9 mouse cellular contexts compared by ENCODE assay signal in genomic region chr3:89268916-89269315, GRCm38 (mm10). TPM values are rescaled to one million over a fixed set of nuclear protein-coding genes. Genes with fewer than 3 reads are reported as not detected.
DNase-seq lines count a peak whose midpoint lies in the region; ATAC-seq and TF ChIP-seq lines count a peak whose summit lies in the region.
"Had no signal": no experiment of that assay in that cellular context is flagged by ENCODE, and none has a peak within 500 bp of the region (broad histone marks: within the 10 kb centered on the region; RNA-seq: fewer than 3 reads in every experiment).

No protein-coding gene starts in this region.

- in situ Hi-C loops in ES-E14 (cut with MboI; ENCODE audit: low sequenced_read_pairs in 2 of 2, unreplicated experiment in 2 of 2), result no loop called here

- no peak for DNase-seq in heart, postnatal 36 days
- no peak for DNase-seq in ES-E14 (ENCODE audit: low read depth, low spot score)
- no peak for DNase-seq in liver, postnatal 0 days
- no peak for DNase-seq in embryo, embryonic 11 days
- no peak for DNase-seq in layer of hippocampus, adult 9-10 months (ENCODE audit: low spot score)
- DNase-seq: adrenal gland, postnatal 36 days; thymus, adult 18-20 months had no signal

- H3K9me3 ChIP-seq in heart, embryonic 16.5 days (replicated peaks; ENCODE audit: control insufficient read depth, low read length), result no peaks in the 10 kb centered on the region
- no peaks in the 10 kb centered on the region for H3K9me3 ChIP-seq in ES-E14 (ENCODE audit: control insufficient read depth, insufficient read depth, low read depth, low read length)
- no peaks in the 10 kb centered on the region for H3K9me3 ChIP-seq in embryonic facial prominence, embryonic 13.5 days
- no peaks in the 10 kb centered on the region for H3K9me3 ChIP-seq in liver, postnatal 0 days (ENCODE audit: low read length)

- H3K4me2 ChIP-seq in heart, embryonic 16.5 days (ENCODE audit: low read depth, low read length), result peak overlapping the region; percentile 82
- peak overlapping the region; percentile 78 for H3K4me2 ChIP-seq in embryonic facial prominence, embryonic 13.5 days
- H3K4me2 ChIP-seq in liver, postnatal 0 days (ENCODE audit: low read depth, low read length), result peak overlapping the region; percentile 75; the same call in 1 of the 2 replicates

- intact Hi-C loops in heart, postnatal 36 days (cut with DNase I), result loop anchor here (10.0 kb wide), 1 partner anchor 576 kb away; no protein-coding TSS in a partner anchor

- WGBS in heart, embryonic 16.5 days, result 71% methylated on average over 8 of the region's 8 CpGs
- WGBS in embryonic facial prominence, embryonic 13.5 days, result 51% methylated on average over 8 of the region's 8 CpGs
- 78% methylated on average over 8 of the region's 8 CpGs for WGBS in liver, postnatal 0 days (ENCODE audit: insufficient replicate concordance)

- no peaks in the 10 kb centered on the region for H3K27me3 ChIP-seq in heart, embryonic 16.5 days (ENCODE audit: control insufficient read depth, insufficient read depth, low read length)
- no peaks in the 10 kb centered on the region for H3K27me3 ChIP-seq in embryonic facial prominence, embryonic 13.5 days
- H3K27me3 ChIP-seq in liver, postnatal 0 days (ENCODE audit: insufficient read depth, low read length), result no peaks in the 10 kb centered on the region

- no peak overlapping the region; the same call in 1 of the 2 replicates for H3K9ac ChIP-seq in heart, embryonic 16.5 days (ENCODE audit: low read length)
- H3K9ac ChIP-seq in ES-E14 (ENCODE audit: insufficient read depth, low read depth, low read length, poor library complexity, severe bottlenecking), result peak overlapping the region; percentile 19; the same call in 1 of the 2 replicates
- peak overlapping the region; percentile 83; the same call in 1 of the 2 replicates for H3K9ac ChIP-seq in embryonic facial prominence, embryonic 13.5 days
- no peak overlapping the region for H3K9ac ChIP-seq in liver, postnatal 0 days (replicated peaks)

- no peak overlapping the region for H3K27ac ChIP-seq in heart, embryonic 16.5 days (ENCODE audit: low read length)
- H3K27ac ChIP-seq in ES-E14 (ENCODE audit: insufficient read depth, low read depth, low read length, poor library complexity, severe bottlenecking), result no peak overlapping the region
- H3K27ac ChIP-seq in embryonic facial prominence, embryonic 13.5 days, result no peak overlapping the region; the same call in 1 of the 2 replicates
- H3K27ac ChIP-seq in liver, postnatal 0 days (ENCODE audit: low read depth), result no peak overlapping the region

- no peak for ATAC-seq in heart, embryonic 16.5 days (replicated peaks; ENCODE audit: extremely low read depth, insufficient read depth, low FRiP score)
- ATAC-seq in embryonic facial prominence, embryonic 13.5 days (ENCODE audit: insufficient number of reproducible peaks, insufficient read depth, low FRiP score, low TSS enrichment, low read depth), result no peak
- no peak for ATAC-seq in liver, postnatal 0 days

- no peak for TF ChIP-seq CTCF in liver, postnatal 0 days (IDR thresholded peaks at IDR 0.05; ENCODE audit: low read depth)

- H3K4me1 ChIP-seq in heart, embryonic 16.5 days (ENCODE audit: control insufficient read depth, insufficient read depth, low read length), result peaks cover 38% of the 10 kb centered on the region
- peaks cover 5 to 16% of the 10 kb centered on the region in 2 experiments; a peak in 3 of 4 replicates for H3K4me1 ChIP-seq in ES-E14 (ENCODE audit: control insufficient read depth in 2 of 2, insufficient read depth in 2 of 2, low read length in 2 of 2, poor library complexity in 1 of 2)
- H3K4me1 ChIP-seq in embryonic facial prominence, embryonic 13.5 days, result peaks cover 43% of the 10 kb centered on the region
- H3K4me1 ChIP-seq in liver, postnatal 0 days (ENCODE audit: insufficient read depth), result peaks cover 20% of the 10 kb centered on the region

- no peak overlapping the region for H3K4me3 ChIP-seq in heart, embryonic 16.5 days (ENCODE audit: low read length)
- peak overlapping the region; percentile 22 to 50; a peak in 2 of 4 replicates for H3K4me3 ChIP-seq in ES-E14 (ENCODE audit: insufficient read depth in 1 of 2, low read depth in 1 of 2, low read length in 2 of 2, poor library complexity in 1 of 2, severe bottlenecking in 1 of 2)
- peak overlapping the region; percentile 59; the same call in 1 of the 2 replicates for H3K4me3 ChIP-seq in embryonic facial prominence, embryonic 13.5 days
- H3K4me3 ChIP-seq in liver, postnatal 0 days (ENCODE audit: low read depth, low read length), result no peak overlapping the region

- peaks cover 9% of the 10 kb centered on the region for H3K36me3 ChIP-seq in heart, embryonic 16.5 days (ENCODE audit: control insufficient read depth, insufficient read depth)
- no peaks in the 10 kb centered on the region for H3K36me3 ChIP-seq in ES-E14 (ENCODE audit: control insufficient read depth, insufficient read depth, low read length, poor library complexity, severe bottlenecking)
- H3K36me3 ChIP-seq in embryonic facial prominence, embryonic 13.5 days, result peaks cover 17% of the 10 kb centered on the region
- H3K36me3 ChIP-seq in liver, postnatal 0 days (replicated peaks; ENCODE audit: insufficient read depth, low read length), result peaks cover 18% of the 10 kb centered on the region

- TF ChIP-seq EP300 in liver, postnatal 0 days (IDR thresholded peaks at IDR 0.05; ENCODE audit: low read depth), result no peak

TF ChIP-seq in ES-E14, 5 proteins besides CTCF, POLR2A, EP300 and RAD21:
- TF ChIP-seq ZNF384 (IDR thresholded peaks at IDR 0.05; ENCODE audit: low read depth, low read length), result no peak
- TF ChIP-seq HCFC1 (IDR thresholded peaks at IDR 0.05; ENCODE audit: borderline replicate concordance, insufficient read depth, low read length), result no peak

RNA-seq across cellular contexts. Expression of gene Slc50a1, which starts 1.5 kb away (rescaled TPM):
- polyA plus RNA-seq in heart, embryonic 16.5 days (2015; fragmentation: Nextera tagmentation; extraction: Ambion mirVana), result 44.8 and 51.1 TPM in 2 replicates
- 10 to 100 TPM; 20.5 to 23.0 TPM for total RNA-seq in heart, postnatal 36 days (2021)
- total RNA-seq in ES-E14 (2012; rRNA removed), result 17.0 and 27.0 TPM in 2 replicates
- 67.4 and 68.6 TPM in 2 replicates for polyA plus RNA-seq in embryonic facial prominence, embryonic 13.5 days (2015; fragmentation: Nextera tagmentation; extraction: Ambion mirVana)
- 18.3 and 19.6 TPM in 2 replicates for polyA plus RNA-seq in liver, postnatal 0 days (2015; fragmentation: Nextera tagmentation; extraction: Ambion mirVana)

RNA-seq across cellular contexts. Expression of gene Dpm3, which starts 9.8 kb away (rescaled TPM):
- 65.3 and 79.6 TPM in 2 replicates for polyA plus RNA-seq in heart, embryonic 16.5 days (2015; fragmentation: Nextera tagmentation; extraction: Ambion mirVana)
- total RNA-seq in heart, postnatal 36 days (2021), result 10 to 100 TPM; 50.0 to 52.3 TPM
- 207 and 297 TPM in 2 replicates for total RNA-seq in ES-E14 (2012; rRNA removed)
- polyA plus RNA-seq in embryonic facial prominence, embryonic 13.5 days (2015; fragmentation: Nextera tagmentation; extraction: Ambion mirVana), result 120 and 147 TPM in 2 replicates
- polyA plus RNA-seq in liver, postnatal 0 days (2015; fragmentation: Nextera tagmentation; extraction: Ambion mirVana), result 63.2 and 73.2 TPM in 2 replicates

RNA-seq across cellular contexts. Expression of gene Efna1, which starts 12.0 kb away (rescaled TPM):
- 34.4 and 45.5 TPM in 2 replicates for polyA plus RNA-seq in heart, embryonic 16.5 days (2015; fragmentation: Nextera tagmentation; extraction: Ambion mirVana)
- total RNA-seq in heart, postnatal 36 days (2021), result 10 to 100 TPM; 28.3 to 42.6 TPM
- 2.1 and 9.5 TPM in 2 replicates for total RNA-seq in ES-E14 (2012; rRNA removed)
- 40.7 and 43.1 TPM in 2 replicates for polyA plus RNA-seq in embryonic facial prominence, embryonic 13.5 days (2015; fragmentation: Nextera tagmentation; extraction: Ambion mirVana)
- 22.1 and 27.8 TPM in 2 replicates for polyA plus RNA-seq in liver, postnatal 0 days (2015; fragmentation: Nextera tagmentation; extraction: Ambion mirVana)

RNA-seq across cellular contexts. Expression of gene Trim46, which starts 22.8 kb away (rescaled TPM):
- polyA plus RNA-seq in heart, embryonic 16.5 days (2015; fragmentation: Nextera tagmentation; extraction: Ambion mirVana), result 1.1 and 1.3 TPM in 2 replicates
- total RNA-seq in heart, postnatal 36 days (2021), result under 1 TPM; 0.42 to 0.62 TPM
- 3.1 and 5.3 TPM in 2 replicates for total RNA-seq in ES-E14 (2012; rRNA removed)
- polyA plus RNA-seq in embryonic facial prominence, embryonic 13.5 days (2015; fragmentation: Nextera tagmentation; extraction: Ambion mirVana), result 7.0 and 9.7 TPM in 2 replicates
- 0.06 and 0.21 TPM in 2 replicates for polyA plus RNA-seq in liver, postnatal 0 days (2015; fragmentation: Nextera tagmentation; extraction: Ambion mirVana)

RNA-seq across cellular contexts. Expression of gene Krtcap2, which starts 23.1 kb away (rescaled TPM):
- 202 and 234 TPM in 2 replicates for polyA plus RNA-seq in heart, embryonic 16.5 days (2015; fragmentation: Nextera tagmentation; extraction: Ambion mirVana)
- total RNA-seq in heart, postnatal 36 days (2021), result 10 to 100 TPM; 82.3 to 87.0 TPM
- 113 and 134 TPM in 2 replicates for total RNA-seq in ES-E14 (2012; rRNA removed)
- 300 and 361 TPM in 2 replicates for polyA plus RNA-seq in embryonic facial prominence, embryonic 13.5 days (2015; fragmentation: Nextera tagmentation; extraction: Ambion mirVana)
- polyA plus RNA-seq in liver, postnatal 0 days (2015; fragmentation: Nextera tagmentation; extraction: Ambion mirVana), result 141 TPM in 2 replicates

Comparison
In these comparisons a context has a peak if more than half of its experiments do, and no peak if none do; other contexts are left out.
1. H3K4me3 ChIP-seq: peak in ES-E14 (2 of 2) and embryonic facial prominence, embryonic 13.5 days (single experiment); none in heart, embryonic 16.5 days (single experiment) and liver, postnatal 0 days (single experiment).
2. H3K9ac ChIP-seq: peak in ES-E14 (single experiment) and embryonic facial prominence, embryonic 13.5 days (single experiment); none in heart, embryonic 16.5 days (single experiment) and liver, postnatal 0 days (single experiment).
3. Peak in every context shown above with its lines, with median percentiles within 50 percentile points of each other: H3K4me2 ChIP-seq.